Mouse (Mus musculus): ENCODE data around the gene Slc25a1. TPM values are rescaled to one million over a fixed set of nuclear protein-coding genes. Genes with fewer than 3 reads are reported as not detected.
A peak's percentile ranks its signal among the peaks of the same experiment; 100 is the strongest.

Slc25a1 gene
- polyA plus RNA-seq, 1 experiment, result 72.5 TPM

DNA sequence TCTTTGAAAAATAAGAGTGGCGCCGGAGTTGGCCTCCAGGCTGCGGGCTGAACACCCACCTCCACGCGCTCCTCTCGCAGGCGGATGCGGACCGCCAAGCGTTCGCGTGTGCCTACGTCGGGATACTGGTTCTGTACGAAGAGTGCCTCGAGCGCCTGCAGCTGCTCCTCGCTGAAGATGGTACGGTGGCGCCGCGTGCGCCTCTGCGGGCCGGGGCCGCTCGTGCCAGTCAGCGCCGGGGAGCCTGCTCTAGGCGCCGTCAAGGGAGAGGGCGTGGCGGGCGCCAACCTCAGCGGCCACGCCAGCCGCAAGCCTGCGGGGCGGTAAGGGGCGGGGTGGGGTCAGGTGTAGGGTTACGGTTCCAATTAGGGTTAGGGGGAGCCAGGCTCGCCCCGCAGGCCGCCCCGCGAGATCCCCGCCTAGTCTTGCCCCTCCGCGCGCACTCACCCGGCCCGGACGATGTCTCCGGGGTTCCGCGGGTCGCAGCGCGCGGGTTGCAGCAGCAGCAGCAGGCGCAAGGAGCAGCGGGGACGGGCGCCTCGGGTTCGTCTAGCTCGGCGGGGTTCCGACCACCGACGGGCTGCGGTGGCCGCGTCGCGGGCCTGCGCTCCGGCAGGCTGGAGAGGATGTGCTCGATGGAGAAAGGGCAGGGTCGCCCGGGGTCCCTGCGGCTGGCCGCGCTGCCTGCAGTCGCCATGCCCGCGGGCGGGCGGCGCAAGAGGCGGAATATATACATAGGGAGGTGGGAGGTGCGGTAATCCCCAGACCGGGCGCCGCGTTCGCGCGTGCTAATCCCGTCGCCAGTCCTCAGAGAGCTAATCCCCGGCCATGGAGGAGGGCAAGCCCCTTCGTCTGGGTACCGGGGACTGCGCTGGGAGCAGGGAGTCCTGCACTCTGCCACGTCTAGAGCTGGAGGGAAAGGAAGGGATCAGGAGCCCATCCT, 13.4 kb downstream of the Slc25a1 start, which contains the start of gene Gsc2:
Gene Gsc2, minus strand, starts transcription at position 753 of the 943 bp plus-strand sequence.
- Histone ChIP-seq H3K4me2 (ENCODE audit: low read depth) (peak within 1 kb of the TSS; percentile 24), H3K27me3 (ENCODE audit: control insufficient read depth, insufficient read depth, insufficient read length) (peaks cover 53% of the 10 kb centered on the region), H3K4me3 (no peak within 1 kb of the TSS), H3K79me2 (ENCODE audit: control insufficient read depth, insufficient read depth) (peaks cover 12% of the 10 kb centered on the region), H3ac (ENCODE audit: control insufficient read depth, insufficient read length) (no peak within 1 kb of the TSS), H3K36me3 (ENCODE audit: control insufficient read depth, insufficient read depth) (no peaks in the 10 kb centered on the region)
- no peak for TF ChIP-seq E2F4 (IDR thresholded peaks at IDR 0.05; ENCODE audit: insufficient read depth)
- no peak for TF ChIP-seq POLR2A (IDR thresholded peaks at IDR 0.05; ENCODE audit: insufficient read length, low read depth)
- no peak for TF ChIP-seq MYOG (IDR thresholded peaks at IDR 0.05; ENCODE audit: control insufficient read depth in 1 of 3, insufficient read depth in 1 of 3, insufficient read length in 2 of 3, low read depth in 2 of 3)
- TF ChIP-seq POLR2AphosphoS2 (IDR thresholded peaks at IDR 0.05; ENCODE audit: insufficient read length, low read depth), result no peak
- peak in 1 of 3 experiments; percentile 21 for TF ChIP-seq MYOD1 (IDR thresholded peaks at IDR 0.05; ENCODE audit: control insufficient read depth in 1 of 3, insufficient read length in 2 of 3, low read depth in 2 of 3)

DNA sequence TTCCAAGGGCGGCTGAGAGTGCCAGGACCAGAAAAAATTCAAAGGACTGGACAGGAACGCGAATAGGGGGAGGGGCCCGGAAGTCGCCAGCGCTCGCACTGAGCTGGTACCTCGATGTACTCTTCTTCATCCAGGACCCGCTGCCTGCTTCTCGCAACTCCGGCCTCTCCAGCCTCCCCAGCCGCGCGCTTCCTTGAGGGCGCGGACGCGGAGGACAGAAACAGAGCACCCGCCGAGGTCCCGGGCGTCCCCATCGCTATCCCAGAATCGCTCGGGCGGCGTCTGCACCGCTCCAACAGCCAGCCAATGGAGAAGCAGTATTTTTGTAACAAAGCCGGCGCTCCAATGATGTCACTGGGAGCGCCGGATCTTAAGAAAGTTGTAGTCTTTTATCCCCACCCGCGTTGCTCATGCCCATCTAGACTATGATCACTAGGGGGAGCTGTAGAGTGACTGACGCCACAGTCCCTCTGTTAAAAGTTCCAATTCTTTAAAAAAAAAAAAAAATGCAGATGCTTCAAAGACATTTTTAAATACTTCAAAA, 16.9 kb downstream of the Slc25a1 start, which contains the start of gene Ess2:
Gene Ess2, minus strand, starts transcription at position 297 of the 544 bp plus-strand sequence.
- TF ChIP-seq POLR2A (IDR thresholded peaks at IDR 0.05; ENCODE audit: insufficient read length, low read depth) (peak; percentile 55), MYOG (IDR thresholded peaks at IDR 0.05; ENCODE audit: control insufficient read depth in 1 of 3, insufficient read depth in 1 of 3, insufficient read length in 2 of 3, low read depth in 2 of 3) (no peak), SRF (IDR thresholded peaks at IDR 0.05; ENCODE audit: control insufficient read depth, insufficient read length, low read depth) (peak; percentile 63), CEBPB (IDR thresholded peaks at IDR 0.05; ENCODE audit: insufficient read depth, poor library complexity, severe bottlenecking) (no peak), USF1 (IDR thresholded peaks at IDR 0.05; ENCODE audit: low read depth) (no peak), TCF12 (IDR thresholded peaks at IDR 0.05; ENCODE audit: insufficient read depth, poor library complexity, severe bottlenecking) (no peak), REST (IDR thresholded peaks at IDR 0.05; ENCODE audit: insufficient read depth, insufficient read length) (no peak), E2F4 (IDR thresholded peaks at IDR 0.05; ENCODE audit: insufficient read depth) (no peak), MAX (IDR thresholded peaks at IDR 0.05; ENCODE audit: low read depth) (no peak), MYOD1 (IDR thresholded peaks at IDR 0.05; ENCODE audit: control insufficient read depth in 1 of 3, insufficient read length in 2 of 3, low read depth in 2 of 3) (no peak), POLR2AphosphoS2 (IDR thresholded peaks at IDR 0.05; ENCODE audit: insufficient read length, low read depth) (peak; percentile 59), TCF3 (IDR thresholded peaks at IDR 0.05; ENCODE audit: insufficient read length, low read depth) (no peak)
- H3K4me2 ChIP-seq (ENCODE audit: low read depth), result peak within 1 kb of the TSS; percentile 98
- peaks cover 19% of the 10 kb centered on the region for H3K79me2 ChIP-seq (ENCODE audit: control insufficient read depth, insufficient read depth)
- H3K27me3 ChIP-seq (ENCODE audit: control insufficient read depth, insufficient read depth, insufficient read length), result peaks cover 43% of the 10 kb centered on the region
- H3K4me3 ChIP-seq, result peak within 1 kb of the TSS; percentile 65
- H3ac ChIP-seq (ENCODE audit: control insufficient read depth, insufficient read length), result peak within 1 kb of the TSS; percentile 53
- H3K36me3 ChIP-seq (ENCODE audit: control insufficient read depth, insufficient read depth), result peaks cover 15% of the 10 kb centered on the region

DNA sequence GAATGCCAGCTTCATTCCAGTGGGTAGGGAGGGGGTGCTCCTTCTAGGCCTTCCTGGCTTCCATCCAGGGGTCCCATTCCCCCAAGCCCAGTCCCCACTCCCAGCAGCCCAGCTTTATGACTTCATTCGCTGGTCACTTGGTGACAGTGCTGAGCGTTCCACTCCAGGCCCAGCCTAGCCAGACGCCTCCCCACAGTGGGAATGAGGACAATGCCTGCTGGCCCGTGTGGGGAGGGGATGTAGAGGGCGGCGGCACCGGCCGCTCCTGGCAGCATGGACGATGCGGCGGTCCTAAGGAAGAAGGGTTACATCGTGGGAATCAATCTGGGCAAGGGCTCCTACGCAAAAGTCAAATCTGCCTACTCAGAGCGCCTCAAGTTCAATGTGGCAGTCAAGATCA, 29.6 kb downstream of the Slc25a1 start, which contains the start of the genes Dgcr2 and Tssk2:
Gene Dgcr2, minus strand, starts transcription at position 101 of the 400 bp plus-strand sequence.
Gene Tssk2, plus strand, starts transcription at position 176 of the 400 bp plus-strand sequence.
- Histone ChIP-seq H3K36me3 (ENCODE audit: control insufficient read depth, insufficient read depth) (peaks cover 8% of the 10 kb centered on the region), H3K4me3 (no peak within 1 kb of the TSS), H3K27me3 (ENCODE audit: control insufficient read depth, insufficient read depth, insufficient read length) (no peaks in the 10 kb centered on the region), H3K79me2 (ENCODE audit: control insufficient read depth, insufficient read depth) (no peaks in the 10 kb centered on the region), H3K4me2 (ENCODE audit: low read depth) (no peak within 1 kb of the TSS), H3ac (ENCODE audit: control insufficient read depth, insufficient read length) (no peak within 1 kb of the TSS)
- TF ChIP-seq MAX (IDR thresholded peaks at IDR 0.05; ENCODE audit: low read depth) (no peak), POLR2AphosphoS2 (IDR thresholded peaks at IDR 0.05; ENCODE audit: insufficient read length, low read depth) (no peak), MYOG (IDR thresholded peaks at IDR 0.05; ENCODE audit: control insufficient read depth in 1 of 3, insufficient read depth in 1 of 3, insufficient read length in 2 of 3, low read depth in 2 of 3) (no peak), SRF (IDR thresholded peaks at IDR 0.05; ENCODE audit: control insufficient read depth, insufficient read length, low read depth) (no peak), E2F4 (IDR thresholded peaks at IDR 0.05; ENCODE audit: insufficient read depth) (no peak), TCF12 (IDR thresholded peaks at IDR 0.05; ENCODE audit: insufficient read depth, poor library complexity, severe bottlenecking) (no peak), CEBPB (IDR thresholded peaks at IDR 0.05; ENCODE audit: insufficient read depth, poor library complexity, severe bottlenecking) (no peak), TCF3 (IDR thresholded peaks at IDR 0.05; ENCODE audit: insufficient read length, low read depth) (no peak), MYOD1 (IDR thresholded peaks at IDR 0.05; ENCODE audit: control insufficient read depth in 1 of 3, insufficient read length in 2 of 3, low read depth in 2 of 3) (no peak), REST (IDR thresholded peaks at IDR 0.05; ENCODE audit: insufficient read depth, insufficient read length) (no peak), POLR2A (IDR thresholded peaks at IDR 0.05; ENCODE audit: insufficient read length, low read depth) (no peak), USF1 (IDR thresholded peaks at IDR 0.05; ENCODE audit: low read depth) (no peak)

DNA sequence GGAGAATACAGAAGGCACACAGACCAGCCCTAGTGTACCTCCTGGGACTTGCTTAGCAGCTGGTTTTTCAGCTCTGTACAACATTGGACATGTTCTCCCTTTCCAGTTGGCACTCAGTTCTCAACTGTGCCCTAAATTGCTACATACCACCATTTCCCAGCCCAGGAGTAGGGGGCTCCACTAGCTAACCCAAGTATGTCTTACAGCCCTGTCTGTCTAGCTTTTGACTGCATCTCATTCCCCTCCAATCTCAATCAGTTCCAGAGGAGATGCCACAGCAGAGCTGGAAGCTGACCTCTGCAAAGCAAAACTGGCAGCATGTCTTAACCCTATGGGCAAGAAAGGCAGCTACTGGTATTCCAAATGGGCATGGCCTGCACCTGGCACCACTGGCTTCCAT, 31.9 kb downstream of the Slc25a1 start:
- Histone ChIP-seq H3K4me2 (ENCODE audit: low read depth) (no peak overlapping the region), H3ac (ENCODE audit: control insufficient read depth, insufficient read length) (no peak overlapping the region), H3K79me2 (ENCODE audit: control insufficient read depth, insufficient read depth) (no peaks in the 10 kb centered on the region), H3K27me3 (ENCODE audit: control insufficient read depth, insufficient read depth, insufficient read length) (no peaks in the 10 kb centered on the region), H3K4me3 (no peak overlapping the region), H3K36me3 (ENCODE audit: control insufficient read depth, insufficient read depth) (peaks cover 5% of the 10 kb centered on the region)
- TF ChIP-seq E2F4 (IDR thresholded peaks at IDR 0.05; ENCODE audit: insufficient read depth) (no peak), TCF12 (IDR thresholded peaks at IDR 0.05; ENCODE audit: insufficient read depth, poor library complexity, severe bottlenecking) (no peak), SRF (IDR thresholded peaks at IDR 0.05; ENCODE audit: control insufficient read depth, insufficient read length, low read depth) (no peak), MYOG (IDR thresholded peaks at IDR 0.05; ENCODE audit: control insufficient read depth in 1 of 3, insufficient read depth in 1 of 3, insufficient read length in 2 of 3, low read depth in 2 of 3) (no peak), MYOD1 (IDR thresholded peaks at IDR 0.05; ENCODE audit: control insufficient read depth in 1 of 3, insufficient read length in 2 of 3, low read depth in 2 of 3) (no peak), POLR2AphosphoS2 (IDR thresholded peaks at IDR 0.05; ENCODE audit: insufficient read length, low read depth) (no peak)
